Mouse (Mus musculus): ENCODE data around the gene Lsamp. TPM values are rescaled to one million over a fixed set of nuclear protein-coding genes. Genes with fewer than 3 reads are reported as not detected.

Gene Lsamp
- total RNA-seq, 1 experiment = not detected

GRCm38 (mm10) chr16:41633898-41634297 lies 1649.7 kb downstream of the Lsamp start:
- Histone ChIP-seq H3K9ac (ENCODE audit: insufficient read depth, low read depth, low read length, poor library complexity, severe bottlenecking) (no peak overlapping the region), H3K36me3 (ENCODE audit: control insufficient read depth, insufficient read depth, low read length, poor library complexity, severe bottlenecking) (no peaks in the 10 kb centered on the region), H3K9me3 (ENCODE audit: control insufficient read depth, insufficient read depth, low read depth, low read length) (no peaks in the 10 kb centered on the region), H3K4me1 (ENCODE audit: control insufficient read depth in 2 of 2, insufficient read depth in 2 of 2, low read length in 2 of 2, poor library complexity in 1 of 2) (peaks cover 3 to 5% of the 10 kb centered on the region in 2 experiments; a peak in 1 of 4 replicates), H3K4me3 (ENCODE audit: insufficient read depth in 1 of 2, low read depth in 1 of 2, low read length in 2 of 2, poor library complexity in 1 of 2, severe bottlenecking in 1 of 2) (no peak overlapping the region), H3K27ac (ENCODE audit: insufficient read depth, low read depth, low read length, poor library complexity, severe bottlenecking) (no peak overlapping the region; the same call in 1 of the 2 replicates)
- DNase-seq (ENCODE audit: low read depth, low spot score) = peak; percentile 33
- TF ChIP-seq ZC3H11A (IDR thresholded peaks at IDR 0.05; ENCODE audit: borderline replicate concordance, low read depth, low read length) (no peak), HCFC1 (IDR thresholded peaks at IDR 0.05; ENCODE audit: borderline replicate concordance, insufficient read depth, low read length) (no peak)
- in situ Hi-C loops (cut with MboI; ENCODE audit: low sequenced_read_pairs in 2 of 2, unreplicated experiment in 2 of 2) = no loop called here

GRCm38 (mm10) chr16:41640876-41641275 lies 1656.7 kb downstream of the Lsamp start:
- 0 out of 4 replicates have a peak, but pooled peaks cover 0 to 2% of the 10 kb centered on the region in 2 experiments for H3K4me1 ChIP-seq (ENCODE audit: control insufficient read depth in 2 of 2, insufficient read depth in 2 of 2, low read length in 2 of 2, poor library complexity in 1 of 2)
- TF ChIP-seq ZNF384 (IDR thresholded peaks at IDR 0.05; ENCODE audit: low read depth, low read length) = no peak
- no peak for TF ChIP-seq HCFC1 (IDR thresholded peaks at IDR 0.05; ENCODE audit: borderline replicate concordance, insufficient read depth, low read length)
- TF ChIP-seq CHD2 (IDR thresholded peaks at IDR 0.05; ENCODE audit: low read depth, low read length) = no peak
- no peak for TF ChIP-seq MAFK (IDR thresholded peaks at IDR 0.05; ENCODE audit: insufficient read depth, low read depth, low read length)
- no peak for TF ChIP-seq ZC3H11A (IDR thresholded peaks at IDR 0.05; ENCODE audit: borderline replicate concordance, low read depth, low read length)
- in situ Hi-C loops (cut with MboI; ENCODE audit: low sequenced_read_pairs in 2 of 2, unreplicated experiment in 2 of 2) = no loop called here
- no peak overlapping the region for H3K4me3 ChIP-seq (ENCODE audit: insufficient read depth in 1 of 2, low read depth in 1 of 2, low read length in 2 of 2, poor library complexity in 1 of 2, severe bottlenecking in 1 of 2)
- H3K9me3 ChIP-seq (ENCODE audit: control insufficient read depth, insufficient read depth, low read depth, low read length) = no peaks in the 10 kb centered on the region
- no peak overlapping the region for H3K9ac ChIP-seq (ENCODE audit: insufficient read depth, low read depth, low read length, poor library complexity, severe bottlenecking)
- no peak overlapping the region for H3K27ac ChIP-seq (ENCODE audit: insufficient read depth, low read depth, low read length, poor library complexity, severe bottlenecking)
- no peak for DNase-seq (ENCODE audit: low read depth, low spot score)
- H3K36me3 ChIP-seq (ENCODE audit: control insufficient read depth, insufficient read depth, low read length, poor library complexity, severe bottlenecking) = no peaks in the 10 kb centered on the region

- in situ Hi-C loops (cut with MboI; ENCODE audit: low sequenced_read_pairs in 2 of 2, unreplicated experiment in 2 of 2) = no loop called here
- no peaks in the 10 kb centered on the region for H3K36me3 ChIP-seq (ENCODE audit: control insufficient read depth, insufficient read depth, low read length, poor library complexity, severe bottlenecking)
- H3K9me3 ChIP-seq (ENCODE audit: control insufficient read depth, insufficient read depth, low read depth, low read length) = no peaks in the 10 kb centered on the region
- no peak for TF ChIP-seq ZNF384 (IDR thresholded peaks at IDR 0.05; ENCODE audit: low read depth, low read length)
- no peak for TF ChIP-seq CHD2 (IDR thresholded peaks at IDR 0.05; ENCODE audit: low read depth, low read length)
- TF ChIP-seq HCFC1 (IDR thresholded peaks at IDR 0.05; ENCODE audit: borderline replicate concordance, insufficient read depth, low read length) = no peak
- no peak overlapping the region for H3K9ac ChIP-seq (ENCODE audit: insufficient read depth, low read depth, low read length, poor library complexity, severe bottlenecking)
- no peak overlapping the region for H3K27ac ChIP-seq (ENCODE audit: insufficient read depth, low read depth, low read length, poor library complexity, severe bottlenecking)
- H3K4me3 ChIP-seq (ENCODE audit: insufficient read depth in 1 of 2, low read depth in 1 of 2, low read length in 2 of 2, poor library complexity in 1 of 2, severe bottlenecking in 1 of 2) = no peak overlapping the region
- no peak for DNase-seq (ENCODE audit: low read depth, low spot score)
- no peaks in the 10 kb centered on the region for H3K4me1 ChIP-seq (ENCODE audit: control insufficient read depth in 2 of 2, insufficient read depth in 2 of 2, low read length in 2 of 2, poor library complexity in 1 of 2)
These were observed 1669.1 kb downstream of the Lsamp start for GRCm38 (mm10) chr16:41653261-41653660.

GRCm38 (mm10) chr16:41674316-41675038 lies 1690.3 kb downstream of the Lsamp start:
- DNase-seq (ENCODE audit: low read depth, low spot score) = no peak
- no peak overlapping the region for H3K27ac ChIP-seq (ENCODE audit: insufficient read depth, low read depth, low read length, poor library complexity, severe bottlenecking)
- TF ChIP-seq HCFC1 (IDR thresholded peaks at IDR 0.05; ENCODE audit: borderline replicate concordance, insufficient read depth, low read length) (no peak), ZC3H11A (IDR thresholded peaks at IDR 0.05; ENCODE audit: borderline replicate concordance, low read depth, low read length) (no peak), MAFK (IDR thresholded peaks at IDR 0.05; ENCODE audit: insufficient read depth, low read depth, low read length) (no peak), ZNF384 (IDR thresholded peaks at IDR 0.05; ENCODE audit: low read depth, low read length) (no peak), CHD2 (IDR thresholded peaks at IDR 0.05; ENCODE audit: low read depth, low read length) (no peak)
- H3K9ac ChIP-seq (ENCODE audit: insufficient read depth, low read depth, low read length, poor library complexity, severe bottlenecking) = no peak overlapping the region
- no peak overlapping the region for H3K4me3 ChIP-seq (ENCODE audit: insufficient read depth in 1 of 2, low read depth in 1 of 2, low read length in 2 of 2, poor library complexity in 1 of 2, severe bottlenecking in 1 of 2)
- no peaks in the 10 kb centered on the region for H3K36me3 ChIP-seq (ENCODE audit: control insufficient read depth, insufficient read depth, low read length, poor library complexity, severe bottlenecking)
- no peaks in the 10 kb centered on the region for H3K9me3 ChIP-seq (ENCODE audit: control insufficient read depth, insufficient read depth, low read depth, low read length)
- no peaks in the 10 kb centered on the region for H3K4me1 ChIP-seq (ENCODE audit: control insufficient read depth in 2 of 2, insufficient read depth in 2 of 2, low read length in 2 of 2, poor library complexity in 1 of 2)
- in situ Hi-C loops (cut with MboI; ENCODE audit: low sequenced_read_pairs in 2 of 2, unreplicated experiment in 2 of 2) = no loop called here

GRCm38 (mm10) chr16:41675774-41676173 lies 1691.6 kb downstream of the Lsamp start:
- in situ Hi-C loops (cut with MboI; ENCODE audit: low sequenced_read_pairs in 2 of 2, unreplicated experiment in 2 of 2) = no loop called here
- DNase-seq (ENCODE audit: low read depth, low spot score) = no peak
- Histone ChIP-seq H3K9ac (ENCODE audit: insufficient read depth, low read depth, low read length, poor library complexity, severe bottlenecking) (no peak overlapping the region), H3K9me3 (ENCODE audit: control insufficient read depth, insufficient read depth, low read depth, low read length) (no peaks in the 10 kb centered on the region), H3K4me3 (ENCODE audit: insufficient read depth in 1 of 2, low read depth in 1 of 2, low read length in 2 of 2, poor library complexity in 1 of 2, severe bottlenecking in 1 of 2) (no peak overlapping the region), H3K4me1 (ENCODE audit: control insufficient read depth in 2 of 2, insufficient read depth in 2 of 2, low read length in 2 of 2, poor library complexity in 1 of 2) (no peaks in the 10 kb centered on the region), H3K36me3 (ENCODE audit: control insufficient read depth, insufficient read depth, low read length, poor library complexity, severe bottlenecking) (no peaks in the 10 kb centered on the region), H3K27ac (ENCODE audit: insufficient read depth, low read depth, low read length, poor library complexity, severe bottlenecking) (no peak overlapping the region)
- TF ChIP-seq ZNF384 (IDR thresholded peaks at IDR 0.05; ENCODE audit: low read depth, low read length) (no peak), ZC3H11A (IDR thresholded peaks at IDR 0.05; ENCODE audit: borderline replicate concordance, low read depth, low read length) (no peak), MAFK (IDR thresholded peaks at IDR 0.05; ENCODE audit: insufficient read depth, low read depth, low read length) (no peak), CHD2 (IDR thresholded peaks at IDR 0.05; ENCODE audit: low read depth, low read length) (no peak), HCFC1 (IDR thresholded peaks at IDR 0.05; ENCODE audit: borderline replicate concordance, insufficient read depth, low read length) (no peak)
